In genomic region chr12:28365304-28365703, GRCm38 (mm10) we compare ENCODE assay signal across 25 mouse cellular contexts.
A peak's percentile ranks its signal among the peaks of the same experiment; 100 is the strongest.
DNase-seq lines count a peak whose midpoint lies in the region; ATAC-seq and TF ChIP-seq lines count a peak whose summit lies in the region.
"Had no signal": no experiment of that assay in that cellular context is flagged by ENCODE, and none has a peak within 500 bp of the region (broad histone marks: within the 10 kb centered on the region; RNA-seq: fewer than 3 reads in every experiment).

No protein-coding gene starts in this region.

- H3K4me2 ChIP-seq in liver, postnatal 0 days (ENCODE audit: low read depth, low read length): no peak overlapping the region
- no peak overlapping the region for H3K4me2 ChIP-seq in embryonic facial prominence, embryonic 14.5 days (ENCODE audit: low read depth, low read length)
- H3K4me2 ChIP-seq: heart, embryonic 15.5 days; kidney, embryonic 15.5 days; limb, embryonic 12.5 days; lung, embryonic 15.5 days; midbrain, embryonic 11.5 days; neural tube, embryonic 12.5 days had no signal

- peak; percentile 19 to 20 for DNase-seq in cerebellum, postnatal 10 days
- DNase-seq in cerebellum, postnatal 36 days: no peak
- peak; percentile 39 for DNase-seq in liver, adult 2 months (ENCODE audit: extremely low read depth, low read depth, low spot score)
- DNase-seq in liver, postnatal 0 days: no peak
- DNase-seq in Muller cell, postnatal 12 days (ENCODE audit: inconsistent ontology term): peak; percentile 17
- DNase-seq in embryonic facial prominence, embryonic 14.5 days (ENCODE audit: low spot score): peak; percentile 54
- DNase-seq in heart, adult 9 months (ENCODE audit: low spot score in 2 of 2): no peak
- no peak for DNase-seq in cerebellum, adult 9-10 months
- DNase-seq: adrenal gland, adult 8-10 months; cerebellum, adult 2 months; embryo, embryonic 11 days; kidney, adult 18-20 months; layer of hippocampus, postnatal 36 days; right cerebral cortex, postnatal 4 days had no signal

- TF ChIP-seq CTCF in liver, adult 2 months (IDR thresholded peaks at IDR 0.05; ENCODE audit: low read depth, low read length): no peak
- TF ChIP-seq CTCF in liver, postnatal 0 days (IDR thresholded peaks at IDR 0.05; ENCODE audit: low read depth): no peak

- H3K4me1 ChIP-seq in liver, adult 2 months (ENCODE audit: control insufficient read depth, insufficient read depth, low read length): no peaks in the 10 kb centered on the region
- no peaks in the 10 kb centered on the region for H3K4me1 ChIP-seq in liver, postnatal 0 days (ENCODE audit: insufficient read depth)
- peaks cover 14% of the 10 kb centered on the region for H3K4me1 ChIP-seq in embryonic facial prominence, embryonic 14.5 days (ENCODE audit: control insufficient read depth, insufficient read depth, low read length)
- H3K4me1 ChIP-seq: heart, embryonic 15.5 days; lung, embryonic 15.5 days; neural tube, embryonic 12.5 days had no signal

- WGBS in liver, adult 2 months: 79% methylated on average over 2 of the region's 2 CpGs
- WGBS in liver, postnatal 0 days (ENCODE audit: insufficient replicate concordance): 58% methylated on average over 2 of the region's 2 CpGs
- 38% methylated on average over 2 of the region's 2 CpGs for WGBS in embryonic facial prominence, embryonic 14.5 days

- ATAC-seq in liver, postnatal 0 days: no peak
- no peak for ATAC-seq in embryonic facial prominence, embryonic 14.5 days (ENCODE audit: low read depth)
- ATAC-seq: forebrain, embryonic 16.5 days; hindbrain, embryonic 16.5 days; midbrain, embryonic 16.5 days had no signal

- no peaks in the 10 kb centered on the region for H3K9me3 ChIP-seq in liver, postnatal 0 days (ENCODE audit: low read length)
- H3K9me3 ChIP-seq in embryonic facial prominence, embryonic 14.5 days (ENCODE audit: control insufficient read depth, low read length): no peaks in the 10 kb centered on the region
- H3K9me3 ChIP-seq: heart, embryonic 15.5 days; kidney, embryonic 15.5 days; limb, embryonic 12.5 days; lung, embryonic 15.5 days; neural tube, embryonic 12.5 days had no signal

- no peak for TF ChIP-seq POLR2A in liver, adult 2 months (IDR thresholded peaks at IDR 0.05; ENCODE audit: extremely low read depth, insufficient read depth, low read length)

- H3K27ac ChIP-seq in liver, adult 2 months (replicated peaks; ENCODE audit: insufficient read depth, low read depth, low read length): no peak overlapping the region
- H3K27ac ChIP-seq in liver, postnatal 0 days (ENCODE audit: low read depth): no peak overlapping the region
- H3K27ac ChIP-seq in embryonic facial prominence, embryonic 14.5 days (replicated peaks; ENCODE audit: low read depth, low read length): no peak overlapping the region
- H3K27ac ChIP-seq: heart, embryonic 15.5 days; liver, embryonic 14.5 days; lung, embryonic 15.5 days; neural tube, embryonic 12.5 days had no signal

- no peaks in the 10 kb centered on the region for H3K27me3 ChIP-seq in liver, adult 2 months (ENCODE audit: control insufficient read depth, insufficient read depth, low read length)
- no peaks in the 10 kb centered on the region for H3K27me3 ChIP-seq in liver, postnatal 0 days (ENCODE audit: insufficient read depth, low read length)
- H3K27me3 ChIP-seq in embryonic facial prominence, embryonic 14.5 days (replicated peaks; ENCODE audit: control insufficient read depth, insufficient read depth, low read length): no peaks in the 10 kb centered on the region
- H3K27me3 ChIP-seq: CH12.LX; heart, embryonic 15.5 days; kidney, embryonic 15.5 days; limb, embryonic 12.5 days; lung, embryonic 15.5 days; neural tube, embryonic 12.5 days had no signal

- H3K9ac ChIP-seq in liver, adult 2 months (ENCODE audit: low read depth, low read length): no peak overlapping the region
- no peak overlapping the region for H3K9ac ChIP-seq in liver, postnatal 0 days (replicated peaks)
- no peak overlapping the region for H3K9ac ChIP-seq in embryonic facial prominence, embryonic 14.5 days (ENCODE audit: low read depth, low read length)
- H3K9ac ChIP-seq: heart, embryonic 15.5 days; kidney, embryonic 15.5 days; limb, embryonic 12.5 days; liver, embryonic 14.5 days; lung, embryonic 15.5 days; neural tube, embryonic 12.5 days had no signal

- no peaks in the 10 kb centered on the region for H3K79me2 ChIP-seq in liver, adult 2 months (ENCODE audit: control insufficient read depth, insufficient read depth, low read length)

- no peaks in the 10 kb centered on the region for H3K36me3 ChIP-seq in liver, adult 2 months (ENCODE audit: control insufficient read depth, insufficient read depth, low read length)
- no peaks in the 10 kb centered on the region for H3K36me3 ChIP-seq in liver, postnatal 0 days (replicated peaks; ENCODE audit: insufficient read depth, low read length)
- no peaks in the 10 kb centered on the region for H3K36me3 ChIP-seq in embryonic facial prominence, embryonic 14.5 days (ENCODE audit: control insufficient read depth, insufficient read depth, low read length)
- H3K36me3 ChIP-seq: heart, embryonic 15.5 days; kidney, embryonic 15.5 days; limb, embryonic 12.5 days; lung, embryonic 15.5 days; neural tube, embryonic 12.5 days had no signal

- TF ChIP-seq EP300 in liver, postnatal 0 days (IDR thresholded peaks at IDR 0.05; ENCODE audit: low read depth): no peak

- H3K4me3 ChIP-seq in liver, adult 2 months (ENCODE audit: insufficient read depth, low read depth, low read length): no peak overlapping the region
- no peak overlapping the region for H3K4me3 ChIP-seq in liver, postnatal 0 days (ENCODE audit: low read depth, low read length)
- no peak overlapping the region for H3K4me3 ChIP-seq in embryonic facial prominence, embryonic 14.5 days (ENCODE audit: low read depth, low read length)
- H3K4me3 ChIP-seq: heart, embryonic 15.5 days; kidney, embryonic 15.5 days; limb, embryonic 12.5 days; lung, embryonic 15.5 days; neural tube, embryonic 12.5 days had no signal

Comparison
In these comparisons a context has a peak if more than half of its experiments do, and no peak if none do; other contexts are left out.
1. DNase-seq: peak in cerebellum, postnatal 10 days (2 of 2), liver, adult 2 months (single experiment), Muller cell, postnatal 12 days (single experiment) and embryonic facial prominence, embryonic 14.5 days (single experiment); none in cerebellum, postnatal 36 days (0 of 2), liver, postnatal 0 days (single experiment), heart, adult 9 months (0 of 2) and cerebellum, adult 9-10 months (single experiment).